Mouse (Mus musculus): ENCODE data around the gene Zdhhc20. TPM values are rescaled to one million over a fixed set of nuclear protein-coding genes. Genes with fewer than 3 reads are reported as not detected.

The Zdhhc20 gene
- 22.7 and 35.1 TPM in 2 replicates for total RNA-seq (2012; rRNA removed)

GRCm38 (mm10) chr14:57890011-57890842 is at the start of gene Zdhhc20:
Gene Zdhhc20, minus strand, starts transcription at chr14:57890276.
- Histone ChIP-seq H3K4me3 (ENCODE audit: insufficient read depth in 1 of 2, low read depth in 1 of 2, low read length in 2 of 2, poor library complexity in 1 of 2, severe bottlenecking in 1 of 2) (peak within 1 kb of the TSS; percentile 92 to 99), H3K36me3 (ENCODE audit: control insufficient read depth, insufficient read depth, low read length, poor library complexity, severe bottlenecking) (no peaks in the 10 kb centered on the region), H3K9me3 (ENCODE audit: control insufficient read depth, insufficient read depth, low read depth, low read length) (no peaks in the 10 kb centered on the region), H3K27ac (ENCODE audit: insufficient read depth, low read depth, low read length, poor library complexity, severe bottlenecking) (peak within 1 kb of the TSS; percentile 24; the same call in 1 of the 2 replicates), H3K9ac (ENCODE audit: insufficient read depth, low read depth, low read length, poor library complexity, severe bottlenecking) (peak within 1 kb of the TSS; percentile 85), H3K4me1 (ENCODE audit: control insufficient read depth in 2 of 2, insufficient read depth in 2 of 2, low read length in 2 of 2, poor library complexity in 1 of 2) (peaks cover 6% of the 10 kb centered on the region in 2 experiments; a peak in 3 of 4 replicates)
- peak; percentile 88 for DNase-seq (ENCODE audit: low read depth, low spot score)
- TF ChIP-seq ZC3H11A (IDR thresholded peaks at IDR 0.05; ENCODE audit: borderline replicate concordance, low read depth, low read length) (no peak), HCFC1 (IDR thresholded peaks at IDR 0.05; ENCODE audit: borderline replicate concordance, insufficient read depth, low read length) (peak; percentile 39; the same call in 1 of the 2 replicates)
- in situ Hi-C loops (cut with MboI; ENCODE audit: low sequenced_read_pairs in 2 of 2, unreplicated experiment in 2 of 2) = no loop called here

- Histone ChIP-seq H3K36me3 (ENCODE audit: control insufficient read depth, insufficient read depth, low read length, poor library complexity, severe bottlenecking) (no peaks in the 10 kb centered on the region), H3K27ac (ENCODE audit: insufficient read depth, low read depth, low read length, poor library complexity, severe bottlenecking) (no peak overlapping the region), H3K4me1 (ENCODE audit: control insufficient read depth in 2 of 2, insufficient read depth in 2 of 2, low read length in 2 of 2, poor library complexity in 1 of 2) (peaks cover 0 to 2% of the 10 kb centered on the region in 2 experiments; a peak in 2 of 4 replicates), H3K4me3 (ENCODE audit: insufficient read depth in 1 of 2, low read depth in 1 of 2, low read length in 2 of 2, poor library complexity in 1 of 2, severe bottlenecking in 1 of 2) (no peak overlapping the region), H3K9me3 (ENCODE audit: control insufficient read depth, insufficient read depth, low read depth, low read length) (no peaks in the 10 kb centered on the region), H3K9ac (ENCODE audit: insufficient read depth, low read depth, low read length, poor library complexity, severe bottlenecking) (no peak overlapping the region)
- no peak for DNase-seq (ENCODE audit: low read depth, low spot score)
- in situ Hi-C loops (cut with MboI; ENCODE audit: low sequenced_read_pairs in 2 of 2, unreplicated experiment in 2 of 2) = no loop called here
- TF ChIP-seq ZC3H11A (IDR thresholded peaks at IDR 0.05; ENCODE audit: borderline replicate concordance, low read depth, low read length) = no peak
These were observed 47.2 kb upstream of the Zdhhc20 start for GRCm38 (mm10) chr14:57937297-57937696.

GRCm38 (mm10) chr14:57934666-57935065 is 44.6 kb upstream of the Zdhhc20 start:
- Histone ChIP-seq H3K9me3 (ENCODE audit: control insufficient read depth, insufficient read depth, low read depth, low read length) (no peaks in the 10 kb centered on the region), H3K4me1 (ENCODE audit: control insufficient read depth in 2 of 2, insufficient read depth in 2 of 2, low read length in 2 of 2, poor library complexity in 1 of 2) (peaks cover 0 to 2% of the 10 kb centered on the region in 2 experiments; a peak in 2 of 4 replicates), H3K4me3 (ENCODE audit: insufficient read depth in 1 of 2, low read depth in 1 of 2, low read length in 2 of 2, poor library complexity in 1 of 2, severe bottlenecking in 1 of 2) (peak overlapping the region in 1 of 2 experiments; percentile 23; a peak in 1 of 4 replicates), H3K36me3 (ENCODE audit: control insufficient read depth, insufficient read depth, low read length, poor library complexity, severe bottlenecking) (no peaks in the 10 kb centered on the region), H3K9ac (ENCODE audit: insufficient read depth, low read depth, low read length, poor library complexity, severe bottlenecking) (no peak overlapping the region; the same call in 1 of the 2 replicates), H3K27ac (ENCODE audit: insufficient read depth, low read depth, low read length, poor library complexity, severe bottlenecking) (no peak overlapping the region)
- no peak for DNase-seq (ENCODE audit: low read depth, low spot score)
- TF ChIP-seq ZNF384 (IDR thresholded peaks at IDR 0.05; ENCODE audit: low read depth, low read length) (no peak), ZC3H11A (IDR thresholded peaks at IDR 0.05; ENCODE audit: borderline replicate concordance, low read depth, low read length) (no peak), HCFC1 (IDR thresholded peaks at IDR 0.05; ENCODE audit: borderline replicate concordance, insufficient read depth, low read length) (no peak), MAFK (IDR thresholded peaks at IDR 0.05; ENCODE audit: insufficient read depth, low read depth, low read length) (no peak), CHD2 (IDR thresholded peaks at IDR 0.05; ENCODE audit: low read depth, low read length) (no peak)
- in situ Hi-C loops (cut with MboI; ENCODE audit: low sequenced_read_pairs in 2 of 2, unreplicated experiment in 2 of 2) = no loop called here

- DNase-seq (ENCODE audit: low read depth, low spot score) = no peak
- no peaks in the 10 kb centered on the region for H3K9me3 ChIP-seq (ENCODE audit: control insufficient read depth, insufficient read depth, low read depth, low read length)
- TF ChIP-seq ZNF384 (IDR thresholded peaks at IDR 0.05; ENCODE audit: low read depth, low read length) = no peak
- no peak for TF ChIP-seq HCFC1 (IDR thresholded peaks at IDR 0.05; ENCODE audit: borderline replicate concordance, insufficient read depth, low read length)
- TF ChIP-seq ZC3H11A (IDR thresholded peaks at IDR 0.05; ENCODE audit: borderline replicate concordance, low read depth, low read length) = no peak
- TF ChIP-seq MAFK (IDR thresholded peaks at IDR 0.05; ENCODE audit: insufficient read depth, low read depth, low read length) = no peak
- TF ChIP-seq CHD2 (IDR thresholded peaks at IDR 0.05; ENCODE audit: low read depth, low read length) = no peak
- no peak overlapping the region for H3K9ac ChIP-seq (ENCODE audit: insufficient read depth, low read depth, low read length, poor library complexity, severe bottlenecking)
- H3K4me3 ChIP-seq (ENCODE audit: insufficient read depth in 1 of 2, low read depth in 1 of 2, low read length in 2 of 2, poor library complexity in 1 of 2, severe bottlenecking in 1 of 2) = no peak overlapping the region
- in situ Hi-C loops (cut with MboI; ENCODE audit: low sequenced_read_pairs in 2 of 2, unreplicated experiment in 2 of 2) = no loop called here
- H3K36me3 ChIP-seq (ENCODE audit: control insufficient read depth, insufficient read depth, low read length, poor library complexity, severe bottlenecking) = no peaks in the 10 kb centered on the region
- H3K27ac ChIP-seq (ENCODE audit: insufficient read depth, low read depth, low read length, poor library complexity, severe bottlenecking) = no peak overlapping the region
- peaks cover 0 to 2% of the 10 kb centered on the region in 2 experiments; a peak in 2 of 4 replicates for H3K4me1 ChIP-seq (ENCODE audit: control insufficient read depth in 2 of 2, insufficient read depth in 2 of 2, low read length in 2 of 2, poor library complexity in 1 of 2)
These were observed 43.5 kb upstream of the Zdhhc20 start for GRCm38 (mm10) chr14:57933608-57934007.
